ENCODE assay signal across 8 mouse cellular contexts in the genomic region with DNA sequence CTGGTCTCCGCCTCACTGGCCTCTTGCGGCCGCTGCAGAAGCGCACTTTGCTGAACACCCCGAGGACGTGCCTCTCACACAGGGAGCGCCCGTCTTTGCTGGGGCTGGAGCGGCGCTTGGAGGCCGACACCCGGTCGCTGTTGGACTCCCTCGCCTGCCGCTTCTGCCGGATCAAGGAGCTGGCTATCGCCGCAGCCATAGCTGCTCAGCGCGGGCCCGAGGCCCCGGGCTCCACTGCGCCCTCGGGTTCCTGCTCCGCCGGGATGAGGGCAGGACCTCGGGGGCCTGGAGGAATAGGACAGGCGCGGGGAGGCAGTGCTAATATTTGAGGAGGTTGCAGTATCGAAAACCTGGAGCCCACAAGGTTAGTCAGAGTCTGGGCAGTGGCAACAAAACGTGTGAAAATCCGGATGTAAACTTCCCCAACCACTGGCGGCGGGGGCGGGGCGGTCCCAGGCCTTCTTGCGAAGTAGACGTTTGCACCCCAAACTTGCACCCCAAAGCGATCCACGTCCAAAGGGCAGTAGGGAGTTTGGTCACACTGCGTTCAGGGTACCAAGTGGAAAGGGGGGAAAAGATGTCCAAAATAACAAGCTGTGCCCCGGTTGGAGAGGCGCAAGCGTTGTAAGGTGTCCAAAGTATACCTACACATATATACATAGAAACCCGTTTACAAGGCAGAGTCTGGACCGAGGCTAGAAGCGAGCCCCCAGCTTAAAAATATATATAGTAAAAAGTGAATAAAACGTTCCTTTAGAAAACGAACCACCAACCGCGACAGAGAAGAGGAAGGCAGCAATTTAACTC.
A peak's percentile ranks its signal among the peaks of the same experiment; 100 is the strongest.
DNase-seq lines count a peak whose midpoint lies in the region; ATAC-seq and TF ChIP-seq lines count a peak whose summit lies in the region.

No protein-coding gene starts in this region.

- peaks cover 60% of the 10 kb centered on the region for H3K27me3 ChIP-seq in limb, embryonic 12.5 days
- H3K27me3 ChIP-seq in neural tube, embryonic 12.5 days (replicated peaks), result peaks cover 19% of the 10 kb centered on the region

- H3K4me3 ChIP-seq in gastrocnemius, adult 2 months, result peak overlapping the region; percentile 71
- H3K4me3 ChIP-seq in limb, embryonic 12.5 days (replicated peaks), result peak overlapping the region; percentile 73
- peak overlapping the region; percentile 66 for H3K4me3 ChIP-seq in neural tube, embryonic 12.5 days

- peak overlapping the region; percentile 70 for H3K9ac ChIP-seq in limb, embryonic 12.5 days (replicated peaks)
- H3K9ac ChIP-seq in neural tube, embryonic 12.5 days, result peak overlapping the region; percentile 69

- peak; percentile 17 for DNase-seq in gastrocnemius, adult 2 months
- DNase-seq in gastrocnemius, postnatal 36 days, result no peak
- peak; percentile 54 for DNase-seq in Muller cell, postnatal 12 days (ENCODE audit: inconsistent ontology term)
- peak; percentile 65 for DNase-seq in embryo, embryonic 10 days (ENCODE audit: low spot score)
- DNase-seq in heart, postnatal 14 days, result peak; percentile 10 to 23

- WGBS in limb, embryonic 12.5 days, result under 1% methylated on average over 51 of the region's 51 CpGs
- WGBS in neural tube, embryonic 12.5 days, result 1% methylated on average over 51 of the region's 51 CpGs

- TF ChIP-seq CTCF in gastrocnemius, adult 2 months (IDR thresholded peaks at IDR 0.05), result no peak

- ATAC-seq in limb, embryonic 12.5 days (ENCODE audit: insufficient number of reproducible peaks, insufficient read depth, low FRiP score, low TSS enrichment, low read depth), result peak; percentile 45; the same call in 1 of the 2 replicates
- ATAC-seq in neural tube, embryonic 12.5 days (ENCODE audit: low FRiP score, low read depth), result peak; percentile 25; the same call in 1 of the 2 replicates
- no peak for ATAC-seq in activated CD4-positive, CD25-positive, alpha-beta regulatory T cell, adult 4 months

- no peaks in the 10 kb centered on the region for H3K36me3 ChIP-seq in limb, embryonic 12.5 days
- no peaks in the 10 kb centered on the region for H3K36me3 ChIP-seq in neural tube, embryonic 12.5 days

- intact Hi-C loops in gastrocnemius, adult 2 months (cut with DNase I), result no loop called here
- intact Hi-C loops in gastrocnemius, postnatal 36 days (cut with DNase I), result no loop called here
- intact Hi-C loops in heart, postnatal 14 days (cut with DNase I), result no loop called here

- H3K27ac ChIP-seq in gastrocnemius, adult 2 months, result no peak overlapping the region
- H3K27ac ChIP-seq in limb, embryonic 12.5 days, result 0 out of 2 replicates have a peak overlapping the region, but pooled peaks have one; percentile 17
- H3K27ac ChIP-seq in neural tube, embryonic 12.5 days, result no peak overlapping the region

- H3K9me3 ChIP-seq in limb, embryonic 12.5 days, result no peaks in the 10 kb centered on the region
- H3K9me3 ChIP-seq in neural tube, embryonic 12.5 days, result no peaks in the 10 kb centered on the region

- H3K4me2 ChIP-seq in limb, embryonic 12.5 days, result peak overlapping the region; percentile 97
- peak overlapping the region; percentile 98 for H3K4me2 ChIP-seq in neural tube, embryonic 12.5 days (replicated peaks)

- peaks cover 13% of the 10 kb centered on the region for H3K4me1 ChIP-seq in limb, embryonic 12.5 days (replicated peaks)
- H3K4me1 ChIP-seq in neural tube, embryonic 12.5 days, result peaks cover 22% of the 10 kb centered on the region

Comparison
In these comparisons a context has a peak if more than half of its experiments do, and no peak if none do; other contexts are left out.
1. DNase-seq: peak in gastrocnemius, adult 2 months (single experiment), Muller cell, postnatal 12 days (single experiment), embryo, embryonic 10 days (single experiment) and heart, postnatal 14 days (2 of 2); none in gastrocnemius, postnatal 36 days (0 of 2).
2. Peak in every context shown above with its lines, with median percentiles within 50 percentile points of each other: H3K4me3 ChIP-seq.